Mouse (Mus musculus) urinary bladder, postnatal 14 days (tissue): ENCODE data around the gene Snx27.
A peak's percentile ranks its signal among the peaks of the same experiment; 100 is the strongest.

Source experiments
- DNase-seq: peaks from one replicate; pipeline ENCODE4 v3.0.0; 2021; ENCODE audit warnings: low spot score

Gene Snx27

GRCm38 (mm10) chr3:94477444-94477843, 105.1 kb downstream of the Snx27 start:
- DNase-seq, result no peak

DNA sequence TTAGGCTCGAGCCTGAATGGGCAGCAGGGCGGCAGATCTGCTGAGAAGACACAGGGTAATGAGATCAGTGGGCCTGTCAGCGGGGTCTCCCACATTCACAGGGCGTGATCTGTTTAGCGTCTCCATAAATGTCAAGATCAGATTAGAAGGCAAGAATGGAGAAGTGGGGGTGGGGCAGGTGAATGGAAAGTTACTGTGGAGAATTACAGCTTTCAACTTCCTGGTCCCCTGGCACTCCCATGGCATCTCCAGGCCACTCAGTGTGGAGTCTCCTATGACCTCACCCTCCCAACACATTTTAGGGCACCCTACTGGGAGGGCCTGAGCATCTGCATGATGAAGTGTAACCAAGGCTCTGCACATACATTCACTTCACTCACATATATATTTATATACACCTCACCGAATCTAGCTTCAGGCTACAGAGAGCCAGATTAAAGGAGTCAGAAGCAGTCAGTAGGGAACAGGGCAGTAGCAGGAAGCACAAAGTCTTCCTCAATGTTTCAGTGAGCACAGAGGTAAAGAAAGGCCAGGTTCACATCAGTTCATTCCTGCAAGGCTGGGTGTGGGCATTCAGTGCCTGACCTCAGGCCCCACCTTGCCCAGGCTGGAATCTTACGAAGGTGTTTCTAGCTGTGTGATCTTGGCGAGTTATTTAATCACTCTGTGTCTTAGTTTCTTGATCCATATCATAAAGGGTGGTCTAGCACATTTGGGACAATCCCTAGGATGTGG, 106.0 kb downstream of the Snx27 start:
- peak; percentile 47 for DNase-seq

GRCm38 (mm10) chr3:94473567-94474232, 108.8 kb downstream of the Snx27 start:
- DNase-seq, result no peak

DNA sequence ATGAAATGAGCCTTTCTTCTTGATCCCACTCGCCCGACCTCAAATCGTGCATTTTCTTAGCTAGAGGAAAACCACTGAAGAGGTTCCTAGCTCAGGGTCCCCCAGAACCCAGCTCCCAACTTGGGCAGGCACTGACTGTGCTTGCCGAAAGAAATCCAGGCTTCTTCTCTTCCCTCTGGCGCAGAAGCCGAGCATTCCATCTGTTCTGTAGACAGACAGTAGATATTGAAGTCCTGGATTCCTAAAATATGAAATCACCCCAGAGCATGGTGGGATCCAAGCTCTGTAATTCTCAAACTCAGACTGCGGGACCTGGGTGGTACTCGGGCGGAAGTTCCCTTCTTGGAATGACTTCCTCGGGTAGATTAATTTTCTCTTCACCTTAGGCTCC, 109.4 kb downstream of the Snx27 start:
- no peak for DNase-seq

GRCm38 (mm10) chr3:94472447-94473114, 109.9 kb downstream of the Snx27 start:
- peak; percentile 30 for DNase-seq

GRCm38 (mm10) chr3:94468931-94469330, 113.6 kb downstream of the Snx27 start:
- peak; percentile 70 for DNase-seq

GRCm38 (mm10) chr3:94465632-94466430, 116.7 kb downstream of the Snx27 start:
- DNase-seq, result no peak

GRCm38 (mm10) chr3:94463926-94464578, 118.5 kb downstream of the Snx27 start:
- no peak for DNase-seq

DNA sequence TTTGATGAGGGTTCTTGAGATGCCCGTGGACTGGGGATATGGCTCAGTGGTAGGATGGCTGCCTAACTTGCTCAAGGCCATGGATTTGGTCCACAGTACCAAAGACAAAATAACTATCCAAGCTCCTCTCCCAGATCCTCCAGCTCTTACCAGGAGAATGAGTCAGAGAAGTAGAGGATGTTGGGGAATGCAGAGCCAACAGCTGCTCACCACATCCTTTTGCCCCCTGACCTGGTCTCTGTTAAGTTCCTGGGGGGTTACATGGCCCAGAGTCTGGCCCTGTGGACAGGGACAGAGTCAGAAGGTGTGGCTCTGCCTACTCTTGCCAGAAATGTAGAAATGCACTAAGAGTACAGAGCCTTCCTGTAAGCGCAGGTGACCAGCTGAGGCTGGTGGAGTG, 122.7 kb downstream of the Snx27 start:
- no peak for DNase-seq

DNA sequence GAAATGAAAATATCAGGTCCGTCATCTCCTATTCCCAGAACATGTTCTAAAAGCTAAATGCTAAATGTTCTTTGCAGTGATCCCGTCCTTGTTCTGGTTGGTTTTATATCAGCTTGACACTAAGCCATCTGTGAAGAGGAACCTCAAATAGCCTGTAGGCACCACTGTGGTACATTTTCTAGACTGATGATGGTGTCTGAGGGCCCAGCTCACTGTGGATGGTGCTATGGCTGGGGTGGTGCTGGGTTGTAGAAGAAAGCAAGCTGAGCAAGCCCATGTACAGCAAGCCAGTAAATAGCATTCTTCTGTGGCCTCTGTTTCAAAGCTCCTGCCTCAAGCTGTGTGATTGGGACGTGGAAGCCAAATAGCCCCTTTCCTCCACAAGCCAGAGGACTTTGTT, 125.5 kb downstream of the Snx27 start:
- no peak for DNase-seq

- peak; percentile 86 for DNase-seq
Observed at GRCm38 (mm10) chr3:94456529-94457000, 126.0 kb downstream of the Snx27 start.

DNA sequence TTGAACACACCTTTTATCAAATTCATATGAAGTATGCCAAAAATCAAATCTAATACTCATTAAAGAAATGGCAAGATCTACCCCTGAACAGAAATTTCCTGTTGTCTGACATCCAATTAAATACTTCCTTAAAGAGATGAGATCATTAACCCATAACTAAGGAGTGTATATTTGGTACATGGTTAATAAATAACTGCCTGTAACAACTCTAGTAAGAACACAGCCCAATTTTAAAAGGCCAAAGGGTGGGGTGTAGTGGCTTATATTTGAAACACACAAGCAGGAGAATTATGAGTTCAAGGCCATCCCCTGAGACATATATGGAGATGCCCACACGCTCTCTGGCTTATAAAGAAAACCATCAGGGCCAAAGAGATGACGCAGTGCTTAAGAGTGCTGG, 133.1 kb downstream of the Snx27 start:
- no peak for DNase-seq
